Mouse (Mus musculus): ENCODE data around the gene C1ql4. TPM values are rescaled to one million over a fixed set of nuclear protein-coding genes. Genes with fewer than 3 reads are reported as not detected.

Gene C1ql4
- polyA plus RNA-seq, 1 experiment from 2014 or later = 10.2 TPM

DNA sequence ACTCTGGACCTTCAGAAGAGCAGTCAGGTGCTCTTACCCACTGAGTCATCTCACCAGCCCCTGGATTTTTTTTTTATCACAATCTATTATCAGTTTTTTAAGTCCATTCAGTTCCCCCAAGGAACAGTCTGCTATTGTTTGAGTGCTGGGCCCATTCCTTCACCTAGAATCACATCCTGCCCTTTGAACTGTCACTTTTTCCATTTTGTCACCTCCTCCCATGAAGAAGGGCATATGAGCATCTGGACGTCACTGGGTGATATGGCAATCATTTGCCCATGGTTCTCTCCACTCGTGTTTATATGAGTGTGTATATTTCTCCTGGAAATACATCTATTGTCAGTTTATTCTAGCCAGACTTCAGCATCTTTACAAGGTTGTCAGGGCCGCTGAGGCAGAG is 20.2 kb upstream of the C1ql4 start:
- H3K4me1 ChIP-seq (replicated peaks; ENCODE audit: control insufficient read depth, insufficient read depth, low read length) = no peaks in the 10 kb centered on the region
- no peak overlapping the region for H3K27ac ChIP-seq (ENCODE audit: low read depth, low read length)
- no peak overlapping the region for H3K4me2 ChIP-seq (replicated peaks; ENCODE audit: low read depth, low read length)
- DNase-seq (ENCODE audit: low spot score) (no peak), ATAC-seq (ENCODE audit: low FRiP score) (no peak)
- 85% methylated on average over 3 of the region's 3 CpGs for WGBS
- H3K36me3 ChIP-seq (ENCODE audit: control insufficient read depth, insufficient read depth, low read length) = no peaks in the 10 kb centered on the region
- H3K9me3 ChIP-seq (ENCODE audit: control insufficient read depth, low read length) = no peaks in the 10 kb centered on the region
- H3K4me3 ChIP-seq (ENCODE audit: low read depth, low read length) = no peak overlapping the region
- H3K9ac ChIP-seq (ENCODE audit: low read depth, low read length) = no peak overlapping the region
- no peaks in the 10 kb centered on the region for H3K27me3 ChIP-seq (ENCODE audit: control insufficient read depth, insufficient read depth, low read length)

DNA sequence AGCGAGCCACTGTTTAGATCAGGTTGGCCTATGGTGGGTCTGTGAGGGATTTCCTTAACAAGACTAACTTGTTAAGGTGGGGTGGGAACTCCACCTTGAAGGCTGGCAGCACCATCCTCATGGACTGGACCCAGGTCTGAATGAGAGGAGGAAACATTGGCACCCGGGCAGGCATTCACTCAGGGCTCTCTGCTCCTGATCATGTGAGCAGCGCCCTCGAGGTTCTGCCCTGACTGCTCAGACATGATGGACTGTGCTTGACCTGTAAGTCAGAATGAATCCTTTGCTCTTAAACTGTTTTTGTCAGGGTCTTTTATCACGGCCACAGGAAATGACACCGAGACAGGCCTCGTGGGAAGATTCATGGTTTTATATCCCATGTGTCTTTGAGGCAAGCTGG is 17.6 kb upstream of the C1ql4 start:
- Histone ChIP-seq H3K4me1 (replicated peaks; ENCODE audit: control insufficient read depth, insufficient read depth, low read length) (no peaks in the 10 kb centered on the region), H3K4me3 (ENCODE audit: low read depth, low read length) (no peak overlapping the region), H3K27ac (ENCODE audit: low read depth, low read length) (no peak overlapping the region), H3K4me2 (replicated peaks; ENCODE audit: low read depth, low read length) (no peak overlapping the region), H3K9me3 (ENCODE audit: control insufficient read depth, low read length) (no peaks in the 10 kb centered on the region), H3K36me3 (ENCODE audit: control insufficient read depth, insufficient read depth, low read length) (no peaks in the 10 kb centered on the region), H3K9ac (ENCODE audit: low read depth, low read length) (no peak overlapping the region), H3K27me3 (ENCODE audit: control insufficient read depth, insufficient read depth, low read length) (no peaks in the 10 kb centered on the region)
- 68% methylated on average over 7 of the region's 7 CpGs for WGBS
- no peak for ATAC-seq (ENCODE audit: low FRiP score)
- DNase-seq (ENCODE audit: low spot score) = no peak

DNA sequence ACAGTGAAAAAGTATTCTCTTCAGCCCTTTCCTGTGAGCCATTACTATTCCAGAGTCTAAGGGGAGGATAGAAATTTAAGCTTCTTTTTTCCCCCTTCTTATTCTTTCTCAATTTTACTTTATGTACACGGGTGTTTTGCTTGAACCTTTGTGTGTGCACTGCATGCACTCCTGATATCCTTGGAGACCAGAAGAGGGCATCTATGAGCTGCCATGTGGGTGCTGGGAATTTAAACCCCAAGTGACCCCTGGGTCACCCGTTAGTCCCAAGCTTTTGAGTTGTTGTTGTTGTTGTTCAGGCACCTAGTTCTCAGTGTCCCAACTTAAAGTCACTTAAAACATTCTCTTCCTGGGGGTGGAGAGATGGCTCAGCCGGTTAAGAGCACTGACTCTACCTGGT is 12.4 kb upstream of the C1ql4 start:
- Histone ChIP-seq H3K4me2 (replicated peaks; ENCODE audit: low read depth, low read length) (no peak overlapping the region), H3K4me1 (replicated peaks; ENCODE audit: control insufficient read depth, insufficient read depth, low read length) (peaks cover 21% of the 10 kb centered on the region), H3K9ac (ENCODE audit: low read depth, low read length) (no peak overlapping the region), H3K27me3 (ENCODE audit: control insufficient read depth, insufficient read depth, low read length) (peaks cover 33% of the 10 kb centered on the region), H3K9me3 (ENCODE audit: control insufficient read depth, low read length) (no peaks in the 10 kb centered on the region), H3K4me3 (ENCODE audit: low read depth, low read length) (no peak overlapping the region), H3K27ac (ENCODE audit: low read depth, low read length) (no peak overlapping the region), H3K36me3 (ENCODE audit: control insufficient read depth, insufficient read depth, low read length) (no peaks in the 10 kb centered on the region)
- ATAC-seq (ENCODE audit: low FRiP score) = no peak
- DNase-seq (ENCODE audit: low spot score) = no peak
- WGBS = 61% methylated on average over 3 of the region's 3 CpGs

DNA sequence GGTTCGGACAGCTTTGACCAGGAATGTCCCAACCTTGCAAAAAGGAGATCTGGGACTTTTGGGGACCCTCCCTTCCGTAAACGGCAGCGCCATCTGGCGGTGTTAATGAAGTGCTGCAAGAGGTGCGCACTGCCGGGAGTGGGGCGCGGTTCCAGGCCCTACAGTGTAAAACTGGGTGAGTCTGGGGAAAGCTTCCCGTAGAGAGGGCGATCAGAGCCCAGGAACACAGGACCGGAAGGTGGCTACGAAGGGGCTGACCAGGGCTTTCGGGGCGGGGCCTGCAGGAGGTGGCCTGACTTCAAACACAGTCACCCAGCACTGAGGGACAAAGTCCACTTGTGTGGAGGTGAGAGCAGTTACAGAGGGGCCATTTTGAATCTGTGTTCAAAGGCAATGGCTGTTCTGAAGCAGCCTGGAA is 11.5 kb upstream of the C1ql4 start:
- Histone ChIP-seq H3K9me3 (ENCODE audit: control insufficient read depth, low read length) (no peaks in the 10 kb centered on the region), H3K4me2 (replicated peaks; ENCODE audit: low read depth, low read length) (peak overlapping the region; percentile 14; the same call in 1 of the 2 replicates), H3K4me1 (replicated peaks; ENCODE audit: control insufficient read depth, insufficient read depth, low read length) (peaks cover 25% of the 10 kb centered on the region), H3K27me3 (ENCODE audit: control insufficient read depth, insufficient read depth, low read length) (peaks cover 36% of the 10 kb centered on the region), H3K4me3 (ENCODE audit: low read depth, low read length) (peak overlapping the region; percentile 4; the same call in 1 of the 2 replicates), H3K9ac (ENCODE audit: low read depth, low read length) (0 out of 2 replicates have a peak overlapping the region, but pooled peaks have one; percentile 11), H3K36me3 (ENCODE audit: control insufficient read depth, insufficient read depth, low read length) (no peaks in the 10 kb centered on the region), H3K27ac (ENCODE audit: low read depth, low read length) (no peak overlapping the region)
- 3% methylated on average over 15 of the region's 15 CpGs for WGBS
- ATAC-seq (ENCODE audit: low FRiP score) = peak; percentile 7; the same call in 1 of the 2 replicates
- peak; percentile 83 for DNase-seq (ENCODE audit: low spot score)

DNA sequence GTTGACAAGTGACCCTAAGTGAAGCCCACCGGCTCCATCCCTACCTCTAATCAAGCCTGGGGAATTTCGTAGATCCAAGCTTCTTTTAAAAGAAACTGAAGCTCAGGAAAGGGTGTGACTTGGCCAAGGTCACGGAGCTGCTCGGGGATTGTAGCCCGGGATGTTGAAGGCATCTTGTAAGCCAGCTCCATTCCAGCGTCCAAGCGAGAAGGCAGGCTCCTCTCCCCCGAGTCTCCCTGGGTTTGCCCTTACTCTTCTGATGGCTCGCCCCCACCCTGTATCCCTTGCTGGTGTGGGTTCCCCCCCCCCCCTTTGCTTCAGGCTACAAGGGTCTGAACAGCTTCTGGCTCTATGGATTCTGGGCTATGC is 10.9 kb upstream of the C1ql4 start:
- H3K4me2 ChIP-seq (replicated peaks; ENCODE audit: low read depth, low read length) = peak overlapping the region; percentile 53; the same call in 1 of the 2 replicates
- no peak overlapping the region for H3K27ac ChIP-seq (ENCODE audit: low read depth, low read length)
- WGBS = 3% methylated on average over 8 of the region's 9 CpGs
- H3K36me3 ChIP-seq (ENCODE audit: control insufficient read depth, insufficient read depth, low read length) = no peaks in the 10 kb centered on the region
- H3K27me3 ChIP-seq (ENCODE audit: control insufficient read depth, insufficient read depth, low read length) = peaks cover 36% of the 10 kb centered on the region
- DNase-seq (ENCODE audit: low spot score) (peak; percentile 59), ATAC-seq (ENCODE audit: low FRiP score) (no peak)
- no peaks in the 10 kb centered on the region for H3K9me3 ChIP-seq (ENCODE audit: control insufficient read depth, low read length)
- peak overlapping the region; percentile 25 for H3K4me3 ChIP-seq (ENCODE audit: low read depth, low read length)
- peaks cover 27% of the 10 kb centered on the region for H3K4me1 ChIP-seq (replicated peaks; ENCODE audit: control insufficient read depth, insufficient read depth, low read length)
- H3K9ac ChIP-seq (ENCODE audit: low read depth, low read length) = no peak overlapping the region

DNA sequence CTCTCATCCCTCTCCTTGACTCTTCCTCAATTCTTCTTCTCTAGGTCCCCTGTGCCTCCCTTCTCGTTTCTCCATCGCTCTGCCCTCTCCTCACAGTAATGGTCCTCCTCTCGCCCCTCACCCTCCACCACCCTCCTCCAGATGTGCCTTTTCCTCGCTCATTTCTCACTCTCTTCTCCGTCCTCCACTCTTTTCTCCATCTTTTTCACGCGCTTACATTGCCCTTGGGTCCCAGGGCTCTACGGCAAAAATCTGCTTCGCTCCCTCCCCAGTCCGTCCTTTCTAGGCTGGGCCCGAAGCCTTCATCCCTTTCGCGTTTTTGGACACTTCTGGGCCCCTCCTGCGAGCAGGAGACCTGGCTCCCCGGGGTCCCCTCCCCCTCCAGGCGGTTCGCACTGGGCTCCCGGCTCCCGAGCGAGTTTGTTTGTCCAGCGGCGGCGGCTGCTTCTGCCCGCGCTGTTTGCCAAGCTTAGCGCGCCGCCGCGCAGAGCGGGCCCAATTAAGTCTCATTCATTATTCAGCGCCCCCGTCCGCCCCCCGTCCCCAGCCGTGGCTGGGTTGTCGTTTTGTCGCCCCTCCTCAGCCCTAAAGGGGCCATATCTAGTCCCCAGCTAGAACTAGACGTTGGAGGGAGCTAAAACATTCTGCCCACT is 10.3 kb upstream of the C1ql4 start:
- under 1% methylated on average over 39 of the region's 39 CpGs for WGBS
- no peaks in the 10 kb centered on the region for H3K36me3 ChIP-seq (ENCODE audit: control insufficient read depth, insufficient read depth, low read length)
- peak overlapping the region; percentile 25 for H3K4me3 ChIP-seq (ENCODE audit: low read depth, low read length)
- H3K4me1 ChIP-seq (replicated peaks; ENCODE audit: control insufficient read depth, insufficient read depth, low read length) = peaks cover 29% of the 10 kb centered on the region
- no peaks in the 10 kb centered on the region for H3K9me3 ChIP-seq (ENCODE audit: control insufficient read depth, low read length)
- peak; percentile 64 for DNase-seq (ENCODE audit: low spot score)
- peak overlapping the region; percentile 72 for H3K27ac ChIP-seq (ENCODE audit: low read depth, low read length)
- peak overlapping the region; percentile 53 for H3K4me2 ChIP-seq (replicated peaks; ENCODE audit: low read depth, low read length)
- ATAC-seq (ENCODE audit: low FRiP score) = no peak
- H3K27me3 ChIP-seq (ENCODE audit: control insufficient read depth, insufficient read depth, low read length) = peaks cover 36% of the 10 kb centered on the region
- peak overlapping the region; percentile 38; the same call in 1 of the 2 replicates for H3K9ac ChIP-seq (ENCODE audit: low read depth, low read length)

DNA sequence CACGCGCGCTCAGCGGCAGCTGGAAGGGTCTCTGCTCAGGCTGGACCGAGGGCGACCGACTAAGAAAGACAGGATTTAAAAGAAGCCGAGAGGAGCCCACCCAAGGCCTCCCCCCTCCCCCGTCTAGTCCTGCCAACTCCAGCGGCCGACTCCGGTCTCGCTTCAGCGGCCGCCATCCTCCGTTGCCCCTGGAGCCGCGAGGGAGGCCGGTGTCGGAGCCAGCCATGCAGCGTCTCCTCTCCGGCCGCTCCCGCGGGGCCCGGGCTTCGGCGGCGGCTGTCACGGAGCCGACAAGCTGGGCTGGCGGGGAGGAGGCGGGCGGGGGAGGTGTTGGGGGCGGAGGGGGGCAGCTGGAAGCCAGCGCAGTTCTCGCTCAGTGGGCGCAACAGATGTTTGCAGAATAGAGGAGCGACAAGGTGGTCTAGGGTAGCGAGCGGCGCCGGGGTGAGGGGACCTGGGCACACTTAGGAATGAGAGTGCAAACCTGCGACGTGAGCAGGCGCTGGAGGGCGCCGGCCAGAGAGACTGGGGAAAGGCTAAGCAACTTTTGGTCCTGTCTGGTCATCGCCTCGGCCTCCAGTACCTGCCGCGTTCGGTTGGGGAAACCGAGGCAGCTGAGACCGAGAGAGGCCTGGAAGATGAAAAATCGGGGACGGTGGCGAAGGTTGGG is 9.3 kb upstream of the C1ql4 start:
- H3K4me1 ChIP-seq (replicated peaks; ENCODE audit: control insufficient read depth, insufficient read depth, low read length) = peaks cover 30% of the 10 kb centered on the region
- ATAC-seq (ENCODE audit: low FRiP score) = 0 out of 2 replicates have a peak, but pooled peaks have one; percentile 10
- peak overlapping the region; percentile 47 for H3K9ac ChIP-seq (ENCODE audit: low read depth, low read length)
- H3K27ac ChIP-seq (ENCODE audit: low read depth, low read length) = peak overlapping the region; percentile 80
- WGBS = under 1% methylated on average over 46 of the region's 58 CpGs
- peak overlapping the region; percentile 25 for H3K4me3 ChIP-seq (ENCODE audit: low read depth, low read length)
- H3K36me3 ChIP-seq (ENCODE audit: control insufficient read depth, insufficient read depth, low read length) = no peaks in the 10 kb centered on the region
- peak overlapping the region; percentile 53 for H3K4me2 ChIP-seq (replicated peaks; ENCODE audit: low read depth, low read length)
- no peaks in the 10 kb centered on the region for H3K9me3 ChIP-seq (ENCODE audit: control insufficient read depth, low read length)
- DNase-seq (ENCODE audit: low spot score) = peak; percentile 73
- peaks cover 40% of the 10 kb centered on the region for H3K27me3 ChIP-seq (ENCODE audit: control insufficient read depth, insufficient read depth, low read length)

DNA sequence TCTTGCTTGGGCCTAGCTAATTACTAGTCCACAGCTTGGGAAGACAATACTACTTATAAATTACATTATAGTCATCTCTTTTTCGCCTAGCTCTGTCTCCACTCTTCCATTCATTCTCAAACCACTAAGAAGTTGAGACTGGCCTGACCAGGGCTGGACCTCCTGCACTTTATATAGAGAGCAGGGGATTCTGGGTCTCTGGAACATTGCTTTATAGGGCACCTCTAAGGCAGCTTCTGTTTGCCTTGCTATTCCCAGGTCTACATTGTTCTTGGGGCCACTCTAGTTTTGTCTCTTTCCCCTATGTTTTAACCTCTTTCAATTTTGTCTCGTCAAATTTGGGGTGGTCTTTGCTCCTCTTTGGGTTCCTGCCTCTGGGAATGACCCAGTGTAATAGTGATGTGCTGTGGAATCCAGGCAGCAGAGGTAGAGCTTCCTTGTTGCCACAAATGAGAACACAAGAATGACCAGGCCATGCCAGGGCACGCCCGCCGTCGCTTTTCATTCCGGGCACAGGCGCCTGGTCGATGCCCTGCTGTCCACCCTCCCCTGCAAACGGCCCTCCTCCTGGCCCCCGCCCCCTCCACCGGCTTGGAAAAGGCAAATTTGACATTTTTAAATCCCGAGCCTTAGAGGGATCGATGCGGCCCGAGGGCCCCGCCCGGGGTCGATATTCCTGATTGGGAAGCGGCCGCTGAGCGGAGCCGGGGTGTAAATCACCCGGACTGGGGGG is 8.6 kb upstream of the C1ql4 start:
- DNase-seq (ENCODE audit: low spot score) (no peak), ATAC-seq (ENCODE audit: low FRiP score) (no peak)
- H3K27ac ChIP-seq (ENCODE audit: low read depth, low read length) = peak overlapping the region; percentile 80
- peak overlapping the region; percentile 53 for H3K4me2 ChIP-seq (replicated peaks; ENCODE audit: low read depth, low read length)
- H3K9ac ChIP-seq (ENCODE audit: low read depth, low read length) = peak overlapping the region; percentile 47
- H3K27me3 ChIP-seq (ENCODE audit: control insufficient read depth, insufficient read depth, low read length) = peaks cover 44% of the 10 kb centered on the region
- no peaks in the 10 kb centered on the region for H3K9me3 ChIP-seq (ENCODE audit: control insufficient read depth, low read length)
- 2% methylated on average over 24 of the region's 24 CpGs for WGBS
- H3K4me3 ChIP-seq (ENCODE audit: low read depth, low read length) = peak overlapping the region; percentile 25
- no peaks in the 10 kb centered on the region for H3K36me3 ChIP-seq (ENCODE audit: control insufficient read depth, insufficient read depth, low read length)
- H3K4me1 ChIP-seq (replicated peaks; ENCODE audit: control insufficient read depth, insufficient read depth, low read length) = peaks cover 30% of the 10 kb centered on the region
